Mouse (Mus musculus): ENCODE measurements around the gene Cnbd2.

Cnbd2 gene

GRCm38 (mm10) chr2:156312297-156312897 is at the start of gene Cnbd2, which contains the start of gene Scand1:
TSS of gene Cnbd2 (plus strand) at chr2:156312299.
TSS of gene Scand1 (minus strand) at chr2:156312704.
- DNase-seq = peak; percentile 85

- DNase-seq = no peak
Measured at GRCm38 (mm10) chr2:156263204-156263893, 48.8 kb upstream of the Cnbd2 start.

- DNase-seq = peak; percentile 44
Measured at GRCm38 (mm10) chr2:156267636-156268035, 44.5 kb upstream of the Cnbd2 start.

- no peak for DNase-seq
Measured at GRCm38 (mm10) chr2:156272553-156272952, 39.5 kb upstream of the Cnbd2 start.

- peak; percentile 88 for DNase-seq
Measured at GRCm38 (mm10) chr2:156278226-156279017, 33.7 kb upstream of the Cnbd2 start.

- DNase-seq = no peak
Measured at GRCm38 (mm10) chr2:156281227-156281626, 30.9 kb upstream of the Cnbd2 start.

GRCm38 (mm10) chr2:156285161-156285560 is 26.9 kb upstream of the Cnbd2 start:
- DNase-seq = no peak

- no peak for DNase-seq
Measured at GRCm38 (mm10) chr2:156286733-156287132, 25.4 kb upstream of the Cnbd2 start.

GRCm38 (mm10) chr2:156288222-156288621 is 23.9 kb upstream of the Cnbd2 start:
- peak; percentile 43 for DNase-seq

GRCm38 (mm10) chr2:156289552-156290160 is 22.4 kb upstream of the Cnbd2 start:
- peak; percentile 26 for DNase-seq

GRCm38 (mm10) chr2:156291998-156292397 is 20.1 kb upstream of the Cnbd2 start:
- no peak for DNase-seq

- DNase-seq = no peak
Measured at GRCm38 (mm10) chr2:156295601-156296063, 16.5 kb upstream of the Cnbd2 start.

GRCm38 (mm10) chr2:156296190-156296589 is 15.9 kb upstream of the Cnbd2 start:
- DNase-seq = no peak

- DNase-seq = no peak
Measured at GRCm38 (mm10) chr2:156297653-156298052, 14.4 kb upstream of the Cnbd2 start.

- no peak for DNase-seq
Measured at GRCm38 (mm10) chr2:156298458-156298857, 13.6 kb upstream of the Cnbd2 start.

GRCm38 (mm10) chr2:156302063-156302462 is 10.0 kb upstream of the Cnbd2 start:
- no peak for DNase-seq

- no peak for DNase-seq
Measured at GRCm38 (mm10) chr2:156304351-156304750, 7.7 kb upstream of the Cnbd2 start.

GRCm38 (mm10) chr2:156305818-156306217 is 6.3 kb upstream of the Cnbd2 start:
- DNase-seq = peak; percentile 13

GRCm38 (mm10) chr2:156307261-156307660 is 4.8 kb upstream of the Cnbd2 start:
- peak; percentile 22 for DNase-seq

- no peak for DNase-seq
Measured at GRCm38 (mm10) chr2:156309948-156310347, 2.2 kb upstream of the Cnbd2 start.

- no peak for DNase-seq
Measured at GRCm38 (mm10) chr2:156310455-156310854, 1.6 kb upstream of the Cnbd2 start.

GRCm38 (mm10) chr2:156310945-156311344 is 1.2 kb upstream of the Cnbd2 start:
- DNase-seq = no peak

- DNase-seq = no peak
Measured at GRCm38 (mm10) chr2:156311441-156311840, 658 bp upstream of the Cnbd2 start.
